In genomic region chr3:88205176-88205562, GRCm38 (mm10) we compare ENCODE assay signal across 12 mouse cellular contexts. TPM values are rescaled to one million over a fixed set of nuclear protein-coding genes. Genes with fewer than 3 reads are reported as not detected.
DNase-seq lines count a peak whose midpoint lies in the region; ATAC-seq lines count a peak whose summit lies in the region.
"Had no signal": no experiment of that assay in that cellular context is flagged by ENCODE, and none has a peak within 500 bp of the region (broad histone marks: within the 10 kb centered on the region; RNA-seq: fewer than 3 reads in every experiment).

No protein-coding gene starts in this region.

- H3K9ac ChIP-seq in forebrain, embryonic 13.5 days, result peak overlapping the region; percentile 100
- peak overlapping the region; percentile 99 for H3K9ac ChIP-seq in hindbrain, embryonic 13.5 days
- H3K9ac ChIP-seq in neural tube, embryonic 13.5 days, result peak overlapping the region; percentile 98
- H3K9ac ChIP-seq: liver, embryonic 13.5 days had no signal

- 2% methylated on average over 4 of the region's 4 CpGs for WGBS in forebrain, embryonic 13.5 days
- 2% methylated on average over 4 of the region's 4 CpGs for WGBS in hindbrain, embryonic 13.5 days
- WGBS in neural tube, embryonic 13.5 days, result 10% methylated on average over 4 of the region's 4 CpGs

- H3K4me1 ChIP-seq in forebrain, embryonic 13.5 days, result peaks cover 69% of the 10 kb centered on the region
- peaks cover 66% of the 10 kb centered on the region for H3K4me1 ChIP-seq in hindbrain, embryonic 13.5 days (replicated peaks)
- H3K4me1 ChIP-seq in neural tube, embryonic 13.5 days (replicated peaks), result peaks cover 74% of the 10 kb centered on the region

- DNase-seq in layer of hippocampus, postnatal 10 days (ENCODE audit: low spot score in 2 of 2), result peak; percentile 51 to 52
- no peak for DNase-seq in layer of hippocampus, postnatal 25 days (ENCODE audit: extremely low spot score in 1 of 2, low spot score in 1 of 2)
- DNase-seq in yolk sac, embryonic 10.5 days (ENCODE audit: low spot score), result no peak
- DNase-seq in thymus, postnatal 14 days, result no peak
- DNase-seq: kidney, adult 8-10 months; liver, embryonic 13.5 days; thymus, postnatal 4 days had no signal

- H3K9me3 ChIP-seq in forebrain, embryonic 13.5 days (replicated peaks), result no peaks in the 10 kb centered on the region
- H3K9me3 ChIP-seq in hindbrain, embryonic 13.5 days, result no peaks in the 10 kb centered on the region
- H3K9me3 ChIP-seq in neural tube, embryonic 13.5 days, result no peaks in the 10 kb centered on the region
- H3K9me3 ChIP-seq: liver, embryonic 13.5 days had no signal

- peak overlapping the region; percentile 100 for H3K27ac ChIP-seq in forebrain, embryonic 13.5 days
- peak overlapping the region; percentile 99 for H3K27ac ChIP-seq in hindbrain, embryonic 13.5 days
- peak overlapping the region; percentile 98 for H3K27ac ChIP-seq in neural tube, embryonic 13.5 days (replicated peaks)
- H3K27ac ChIP-seq: liver, embryonic 13.5 days had no signal

- peaks cover 7% of the 10 kb centered on the region for H3K36me3 ChIP-seq in forebrain, embryonic 13.5 days (ENCODE audit: poor library complexity, severe bottlenecking)
- H3K36me3 ChIP-seq in hindbrain, embryonic 13.5 days, result 0 out of 2 replicates have a peak, but pooled peaks cover 1% of the 10 kb centered on the region
- H3K36me3 ChIP-seq in neural tube, embryonic 13.5 days, result no peaks in the 10 kb centered on the region
- H3K36me3 ChIP-seq: liver, embryonic 13.5 days had no signal

- peak overlapping the region; percentile 96 for H3K4me3 ChIP-seq in forebrain, embryonic 13.5 days
- 0 out of 2 replicates have a peak overlapping the region, but pooled peaks have one; percentile 12 for H3K4me3 ChIP-seq in hindbrain, embryonic 13.5 days
- peak overlapping the region; percentile 82 for H3K4me3 ChIP-seq in neural tube, embryonic 13.5 days
- H3K4me3 ChIP-seq: liver, embryonic 13.5 days had no signal

- H3K4me2 ChIP-seq in forebrain, embryonic 13.5 days, result peak overlapping the region; percentile 88
- H3K4me2 ChIP-seq in hindbrain, embryonic 13.5 days, result peak overlapping the region; percentile 86
- peak overlapping the region; percentile 88 for H3K4me2 ChIP-seq in neural tube, embryonic 13.5 days
- H3K4me2 ChIP-seq: liver, embryonic 13.5 days had no signal

- no peaks in the 10 kb centered on the region; the same call in 1 of the 2 replicates for H3K27me3 ChIP-seq in forebrain, embryonic 13.5 days
- peaks cover 64% of the 10 kb centered on the region for H3K27me3 ChIP-seq in hindbrain, embryonic 13.5 days
- H3K27me3 ChIP-seq in neural tube, embryonic 13.5 days, result peaks cover 72% of the 10 kb centered on the region

- ATAC-seq in forebrain, embryonic 13.5 days, result peak; percentile 55
- peak; percentile 16 for ATAC-seq in hindbrain, embryonic 13.5 days (ENCODE audit: low FRiP score)
- peak; percentile 24 for ATAC-seq in neural tube, embryonic 13.5 days (ENCODE audit: low read depth)

RNA-seq across cellular contexts. Expression of gene Rhbg, which starts 49.3 kb away (rescaled TPM):
- total RNA-seq in layer of hippocampus, postnatal 10 days (2021), result under 1 TPM in 1 of 2 experiments, not detected in 1; 0.25 TPM
- total RNA-seq in layer of hippocampus, postnatal 25 days (2021), result not detected
- polyA plus RNA-seq in forebrain, embryonic 13.5 days (2015; fragmentation: Nextera tagmentation; extraction: Ambion mirVana), result 0.18 and 0.26 TPM in 2 replicates
- 0.22 and 0.32 TPM in 2 replicates for polyA plus RNA-seq in hindbrain, embryonic 13.5 days (2015; fragmentation: Nextera tagmentation; extraction: Ambion mirVana)
- 0.15 and 0.67 TPM in 2 replicates for polyA plus RNA-seq in neural tube, embryonic 13.5 days (2015; fragmentation: Nextera tagmentation; extraction: Ambion mirVana)
- total RNA-seq: granulocyte monocyte progenitor cell, adult 5-6 weeks; heart, postnatal 25 days had no signal

Comparison
In these comparisons a context has a peak if more than half of its experiments do, and no peak if none do; other contexts are left out.
1. DNase-seq: peak in layer of hippocampus, postnatal 10 days (2 of 2); none in layer of hippocampus, postnatal 25 days (0 of 2), yolk sac, embryonic 10.5 days (single experiment) and thymus, postnatal 14 days (single experiment).
2. H3K4me3 ChIP-seq: peak in every context shown above with its lines; median percentile 96 in forebrain, embryonic 13.5 days; 82 in neural tube, embryonic 13.5 days; 12 in hindbrain, embryonic 13.5 days.
3. Peak in every context shown above with its lines, with median percentiles within 50 percentile points of each other: ATAC-seq, H3K27ac ChIP-seq, H3K4me2 ChIP-seq and H3K9ac ChIP-seq.